Mouse (Mus musculus) left cerebral cortex, adult 11 months (tissue): Measurements from ENCODE around the gene Por.

Experiments used
- DNase-seq: peaks from one replicate; pipeline ENCODE4 v3.0.0; 2022; ENCODE audit warnings: low spot score

Gene Por

DNA sequence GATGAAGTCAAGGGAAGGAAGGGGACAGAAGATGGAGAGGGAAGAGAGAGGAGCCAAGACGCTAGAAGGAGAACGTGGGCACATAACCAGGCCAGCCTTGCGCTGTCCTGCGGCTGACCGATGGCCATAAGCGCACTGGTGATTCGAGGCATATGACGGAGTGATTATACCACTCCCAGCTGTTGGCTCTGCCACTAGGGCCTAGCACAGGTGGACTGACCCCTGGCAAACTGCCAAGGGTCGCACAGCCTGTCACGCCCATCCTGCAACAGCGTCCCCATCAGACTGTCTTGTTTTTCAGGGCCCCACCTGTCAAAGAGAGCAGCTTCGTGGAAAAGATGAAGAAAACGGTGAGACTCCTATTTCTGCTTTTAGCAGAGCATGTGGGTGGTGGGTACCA lies 58.5 kb downstream of the Por start:
- no peak for DNase-seq

DNA sequence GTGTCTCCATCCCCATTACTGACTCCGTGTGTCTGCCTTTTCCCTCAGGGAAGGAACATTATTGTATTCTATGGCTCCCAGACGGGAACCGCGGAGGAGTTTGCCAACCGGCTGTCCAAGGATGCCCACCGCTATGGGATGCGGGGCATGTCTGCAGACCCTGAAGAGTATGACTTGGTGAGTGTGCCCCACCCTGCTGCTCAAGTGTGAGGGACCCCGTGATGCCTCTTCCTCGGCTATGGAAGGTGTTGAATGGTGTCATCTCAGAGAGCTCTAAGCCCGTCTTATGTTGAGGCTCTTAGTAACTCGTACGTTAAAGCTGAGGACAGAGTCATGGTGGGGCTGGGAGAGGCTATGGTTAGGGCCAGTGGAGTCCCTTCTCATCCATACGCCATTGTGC lies 59.5 kb downstream of the Por start:
- DNase-seq, result no peak

DNA sequence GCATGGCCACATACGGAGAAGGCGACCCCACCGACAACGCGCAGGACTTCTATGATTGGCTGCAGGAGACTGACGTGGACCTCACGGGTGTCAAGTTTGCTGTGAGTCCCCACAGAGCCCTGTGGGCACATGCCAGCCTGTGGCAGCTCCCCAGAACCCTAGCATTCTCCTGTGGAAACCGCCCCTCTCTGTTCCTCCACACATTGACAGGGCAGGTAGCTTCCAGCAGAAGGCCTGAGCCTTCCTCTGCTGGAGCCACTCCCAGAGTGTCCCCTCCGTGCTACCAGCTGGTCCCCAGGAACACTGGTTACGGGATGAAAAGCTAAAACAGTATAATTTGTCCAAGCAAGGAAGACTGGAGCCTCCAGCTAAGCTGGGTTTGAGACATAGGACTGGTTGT lies 60.4 kb downstream of the Por start:
- DNase-seq, result no peak

DNA sequence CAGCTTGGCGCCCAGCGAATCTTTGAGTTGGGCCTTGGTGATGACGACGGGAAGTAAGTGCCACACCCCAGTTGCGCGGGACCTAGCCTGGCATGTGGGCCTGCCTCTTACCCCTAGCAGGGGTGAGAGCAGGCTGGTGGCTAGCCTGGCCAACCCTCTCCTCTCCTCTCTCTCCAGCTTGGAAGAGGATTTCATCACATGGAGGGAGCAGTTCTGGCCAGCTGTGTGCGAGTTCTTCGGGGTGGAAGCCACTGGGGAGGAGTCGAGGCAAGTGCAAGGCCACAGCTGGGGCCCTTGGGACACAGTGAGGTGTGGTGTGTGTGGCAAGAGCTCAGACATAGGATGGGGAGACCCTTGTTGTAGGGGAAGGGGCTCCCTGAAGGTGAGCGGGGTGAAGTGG lies 61.1 kb downstream of the Por start:
- DNase-seq, result no peak

DNA sequence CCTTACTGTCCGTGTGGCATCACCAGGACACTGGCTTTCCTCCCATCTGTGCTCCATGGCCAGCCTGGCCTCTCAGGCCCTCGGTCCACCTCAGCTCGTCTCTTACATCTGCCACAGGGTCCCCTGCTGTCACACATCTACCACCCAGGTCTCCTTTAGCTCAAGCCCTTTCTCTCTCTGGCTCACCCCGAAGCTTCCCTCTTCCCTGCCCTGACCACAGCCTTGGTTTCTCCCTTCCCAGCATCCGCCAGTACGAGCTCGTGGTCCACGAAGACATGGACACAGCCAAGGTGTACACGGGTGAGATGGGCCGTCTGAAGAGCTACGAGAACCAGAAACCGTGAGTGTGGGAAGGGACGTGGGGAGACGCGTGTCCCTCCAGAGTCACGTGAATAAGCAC lies 61.5 kb downstream of the Por start:
- DNase-seq, result no peak

DNA sequence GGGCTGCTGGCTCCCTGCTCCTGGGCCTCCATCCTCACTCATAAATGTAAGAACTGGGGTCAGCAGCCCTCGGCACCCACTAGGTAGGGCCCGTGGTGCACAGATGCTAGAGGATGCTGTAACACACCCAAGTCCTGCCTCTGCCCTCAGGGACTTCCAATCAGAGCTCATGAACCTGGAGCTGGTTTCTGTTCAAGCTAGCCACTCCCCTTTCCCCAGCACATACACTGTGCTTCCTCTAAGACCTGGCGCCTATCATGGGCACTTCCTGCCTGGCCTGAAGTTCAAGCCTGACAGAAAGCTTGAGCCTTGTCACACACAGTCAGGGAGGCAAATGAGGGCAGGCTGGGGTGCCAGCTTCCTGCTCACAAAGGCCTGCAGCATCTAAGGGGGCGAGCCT lies 63.2 kb downstream of the Por start:
- DNase-seq, result no peak

DNA sequence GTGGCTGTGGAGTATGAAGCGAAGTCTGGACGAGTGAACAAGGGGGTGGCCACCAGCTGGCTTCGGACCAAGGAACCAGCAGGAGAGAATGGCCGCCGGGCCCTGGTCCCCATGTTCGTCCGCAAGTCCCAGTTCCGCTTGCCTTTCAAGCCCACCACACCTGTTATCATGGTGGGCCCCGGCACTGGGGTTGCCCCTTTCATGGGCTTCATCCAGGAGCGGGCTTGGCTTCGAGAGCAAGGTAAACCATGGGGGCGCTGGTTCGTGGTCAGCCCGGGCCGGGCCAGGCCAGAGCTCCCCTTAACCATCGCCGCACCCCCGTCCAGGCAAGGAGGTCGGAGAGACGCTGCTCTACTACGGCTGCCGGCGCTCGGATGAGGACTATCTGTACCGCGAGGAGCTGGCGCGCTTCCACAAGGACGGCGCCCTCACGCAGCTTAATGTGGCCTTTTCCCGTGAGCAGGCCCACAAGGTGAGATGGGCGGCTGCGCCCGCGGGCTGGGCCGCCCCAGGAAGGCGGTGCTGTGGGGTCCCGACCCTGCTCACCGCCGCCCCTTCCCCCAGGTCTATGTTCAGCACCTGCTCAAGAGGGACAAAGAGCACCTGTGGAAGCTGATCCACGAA lies 64.3 kb downstream of the Por start:
- no peak for DNase-seq

DNA sequence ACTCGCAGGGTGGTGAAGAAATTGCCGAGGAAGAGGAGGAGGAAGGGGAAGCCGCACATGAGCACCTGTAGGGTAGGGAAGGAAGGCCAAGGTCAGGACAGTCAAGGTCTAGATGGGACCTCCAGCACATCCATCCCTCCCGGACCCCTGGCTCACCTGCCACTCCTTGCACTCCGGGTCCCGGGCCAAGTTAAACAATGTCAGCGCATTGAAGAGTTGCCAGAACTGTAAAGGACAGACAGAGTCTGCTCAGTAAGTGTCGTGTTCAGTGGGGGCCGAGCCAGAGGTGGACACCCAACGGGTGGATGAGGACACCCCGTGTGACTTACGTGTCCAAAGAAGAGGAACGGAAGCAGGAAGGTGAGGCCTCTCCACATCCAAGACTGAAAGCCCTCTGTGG lies 65.9 kb downstream of the Por start:
- no peak for DNase-seq

DNA sequence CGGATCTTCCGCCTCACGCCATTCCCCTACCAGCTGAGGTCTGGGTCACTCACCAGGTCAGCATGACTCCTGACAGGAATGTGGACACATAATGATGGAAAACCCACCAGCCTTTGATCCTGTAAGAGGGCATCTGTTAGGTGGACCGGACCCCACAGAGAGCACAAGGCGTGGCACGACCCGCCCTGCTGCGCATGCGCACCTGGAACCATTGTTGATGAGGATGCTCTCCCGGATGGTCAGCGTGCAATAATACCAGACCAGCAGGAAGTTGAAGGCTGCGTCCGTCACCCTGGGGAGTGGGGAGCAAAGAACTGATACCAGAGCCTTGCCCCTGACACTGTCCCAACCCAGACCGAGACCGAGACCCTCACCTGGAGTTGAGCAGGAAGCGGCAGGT lies 66.7 kb downstream of the Por start:
- DNase-seq, result no peak

DNA sequence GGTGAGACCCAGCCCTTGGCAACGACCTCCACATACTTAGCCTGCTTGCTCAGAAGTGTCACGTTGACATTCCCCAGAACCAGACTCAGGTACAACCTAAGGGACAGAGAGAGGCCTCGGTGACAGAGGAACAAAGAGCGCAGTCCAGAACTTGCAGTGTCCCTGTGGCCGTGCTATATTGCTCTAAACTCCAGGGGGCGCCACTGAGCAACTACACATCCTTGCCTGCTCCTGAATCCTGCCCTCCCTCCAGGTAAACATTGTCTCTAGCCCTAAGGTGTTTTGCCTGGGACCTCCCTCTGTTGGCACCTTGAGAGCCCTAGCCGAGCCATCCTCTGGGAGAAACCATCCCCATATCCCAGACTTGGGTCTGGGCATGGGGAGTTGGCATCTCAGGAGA lies 67.3 kb downstream of the Por start:
- DNase-seq, result no peak

DNA sequence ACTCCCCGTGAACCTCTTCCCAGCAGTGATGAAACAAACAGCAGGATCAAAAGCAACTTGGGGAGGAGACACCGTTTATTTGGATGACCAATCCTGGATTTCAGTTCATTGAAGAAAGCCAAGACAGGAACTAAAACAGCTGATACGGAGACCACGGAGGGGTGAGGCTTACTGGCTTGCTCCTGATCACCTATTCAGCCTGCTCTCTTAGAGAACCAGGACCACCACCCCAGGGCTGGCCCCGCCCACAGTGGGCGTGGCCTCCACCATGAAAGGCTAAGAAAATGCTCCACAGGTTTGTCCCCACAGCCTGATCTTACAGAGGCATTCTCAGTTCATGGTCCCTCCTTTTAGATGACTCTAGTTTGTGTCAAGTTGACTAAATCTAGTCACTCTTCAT lies 68.4 kb downstream of the Por start:
- no peak for DNase-seq

DNA sequence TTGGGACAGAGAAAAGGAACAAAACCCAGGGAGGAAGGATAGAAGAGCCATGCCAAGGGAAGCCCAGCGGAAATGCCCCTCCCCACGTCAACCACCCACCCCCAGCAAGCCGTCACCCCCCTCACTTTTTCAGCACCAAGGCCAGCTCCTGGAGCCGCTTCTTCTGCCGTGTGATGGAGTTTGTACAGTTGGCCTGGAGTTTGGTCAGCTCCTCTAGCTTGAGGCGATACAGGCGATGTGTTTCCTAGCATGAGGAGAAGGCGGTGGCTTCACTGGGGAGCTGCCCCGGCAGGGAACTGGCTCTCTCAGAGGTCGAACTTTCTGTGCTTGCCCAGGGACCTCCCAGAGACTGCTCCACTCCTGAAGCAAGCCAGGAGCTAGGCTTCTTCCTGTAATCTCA lies 72.3 kb downstream of the Por start:
- no peak for DNase-seq

DNA sequence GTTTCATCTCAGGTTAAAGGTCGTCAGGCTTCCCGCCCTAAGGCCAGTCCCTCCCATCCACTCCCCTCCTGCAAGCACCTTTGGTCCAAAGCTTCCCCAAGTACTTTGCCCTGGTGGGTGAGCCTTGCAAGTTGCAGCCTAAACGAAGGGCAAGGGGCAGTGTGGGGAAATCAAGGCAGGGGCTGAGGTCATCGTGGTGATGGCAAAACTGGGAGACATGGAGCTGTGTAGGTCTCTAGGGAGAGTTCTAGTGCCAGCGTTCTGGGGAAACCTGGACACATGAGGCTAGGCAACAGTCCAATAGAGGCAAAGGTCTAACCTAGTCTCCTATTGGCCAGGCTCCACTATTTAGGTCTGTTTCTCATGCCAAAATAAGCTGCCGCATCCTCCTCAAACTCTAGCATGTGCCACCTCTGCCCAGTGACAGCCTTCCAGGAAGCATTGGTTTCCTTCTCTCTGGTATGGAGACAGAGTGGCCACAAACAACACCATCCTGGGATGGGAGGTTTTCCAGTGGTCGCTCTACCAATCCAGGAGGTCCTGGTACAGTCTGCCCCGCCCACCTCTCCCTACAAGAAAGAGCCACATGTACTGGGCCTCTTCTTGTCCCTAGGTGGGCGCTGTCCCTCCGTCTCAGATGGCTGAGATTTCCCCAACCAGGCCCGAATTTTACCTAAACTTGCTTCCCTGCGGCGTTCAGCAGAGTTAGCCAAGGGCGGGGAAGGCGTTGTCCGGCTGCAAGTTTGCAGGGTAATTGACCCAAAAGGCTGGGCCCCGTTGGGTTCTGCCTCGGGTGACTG lies 73.3 kb downstream of the Por start:
- no peak for DNase-seq

DNA sequence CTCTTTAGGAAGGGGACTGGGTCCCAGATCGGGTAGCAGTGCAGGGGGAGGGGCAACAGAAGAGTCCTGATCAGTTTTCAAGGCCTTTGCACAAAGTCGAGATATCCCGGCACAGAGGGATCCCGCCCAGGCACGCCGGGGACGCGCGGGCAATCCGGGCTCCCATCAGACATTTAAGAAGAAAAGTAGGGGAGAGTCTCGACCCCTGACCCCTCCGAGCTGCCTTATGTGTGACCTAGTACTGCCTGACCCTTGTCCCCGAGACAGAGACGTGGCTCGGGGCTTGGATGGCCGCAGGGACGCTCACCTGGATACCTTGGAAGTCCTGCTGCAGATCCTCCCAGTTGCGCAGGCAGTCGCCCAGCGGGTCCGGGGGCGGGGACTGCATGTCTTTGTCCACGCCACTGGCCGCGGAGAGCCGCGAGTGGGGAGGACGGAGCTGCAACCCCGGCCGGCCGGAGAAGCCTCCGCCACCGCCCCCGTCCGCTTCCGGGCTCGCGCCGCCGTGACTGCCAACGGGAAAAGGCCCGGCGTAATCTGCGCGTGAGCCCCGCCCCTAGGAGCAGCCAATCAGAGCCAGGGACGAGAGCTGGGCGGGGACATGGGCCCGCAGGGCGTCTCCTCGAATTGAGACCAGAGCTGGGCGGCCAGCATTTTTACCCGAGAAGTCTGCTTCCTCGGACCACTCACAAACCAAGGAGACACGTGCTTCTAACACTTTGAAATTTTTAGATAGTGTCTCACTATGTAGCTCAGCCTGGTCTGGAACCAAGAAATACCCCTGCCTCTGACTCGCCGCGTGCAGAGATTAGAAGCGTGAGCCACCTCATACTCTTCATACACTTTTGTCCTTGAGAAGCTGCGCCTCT lies 74.1 kb downstream of the Por start, which contains the start of gene Tmem120a:
Gene Tmem120a, minus strand, starts transcription at position 708 of the 869 bp plus-strand sequence.
- DNase-seq, result peak; percentile 91

DNA sequence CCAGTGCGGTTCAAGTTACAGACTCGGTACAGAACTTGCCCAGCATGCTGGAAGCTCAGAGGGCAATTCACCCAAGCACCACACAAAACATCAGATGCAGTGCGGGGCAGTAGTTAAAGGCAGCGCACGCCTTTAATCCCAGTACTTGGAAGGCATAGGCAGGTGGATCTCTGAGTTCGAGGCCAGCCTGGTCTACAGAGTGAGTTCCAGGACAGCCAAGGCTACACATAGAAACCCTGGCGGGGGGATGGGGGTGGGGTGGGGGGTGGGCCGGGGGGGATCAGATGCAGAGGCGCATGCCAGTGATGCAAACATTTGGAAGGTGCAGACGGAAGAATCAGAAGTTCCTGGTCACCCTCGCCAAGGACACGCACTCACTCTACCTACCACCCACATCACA lies 74.9 kb downstream of the Por start:
- no peak for DNase-seq

DNA sequence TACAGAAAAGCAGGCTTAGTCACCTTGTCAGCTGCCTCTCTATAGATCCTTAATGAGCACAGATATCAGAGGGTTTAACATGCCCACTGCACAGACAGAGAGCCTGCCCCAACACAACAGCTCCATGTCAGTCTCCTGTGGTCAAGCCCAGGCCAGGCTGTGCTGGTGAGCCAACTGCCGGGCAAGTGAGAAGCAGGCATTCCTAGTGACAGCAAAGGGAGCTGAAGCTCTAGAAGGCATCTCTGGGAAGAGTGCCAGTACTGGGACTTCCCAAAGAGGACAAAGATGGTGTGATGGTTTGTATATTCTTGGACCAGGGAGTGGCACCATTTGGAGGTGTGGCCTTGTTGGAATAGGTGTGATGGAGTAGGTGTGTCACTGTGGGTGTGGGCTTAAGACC lies 81.2 kb downstream of the Por start:
- no peak for DNase-seq

DNA sequence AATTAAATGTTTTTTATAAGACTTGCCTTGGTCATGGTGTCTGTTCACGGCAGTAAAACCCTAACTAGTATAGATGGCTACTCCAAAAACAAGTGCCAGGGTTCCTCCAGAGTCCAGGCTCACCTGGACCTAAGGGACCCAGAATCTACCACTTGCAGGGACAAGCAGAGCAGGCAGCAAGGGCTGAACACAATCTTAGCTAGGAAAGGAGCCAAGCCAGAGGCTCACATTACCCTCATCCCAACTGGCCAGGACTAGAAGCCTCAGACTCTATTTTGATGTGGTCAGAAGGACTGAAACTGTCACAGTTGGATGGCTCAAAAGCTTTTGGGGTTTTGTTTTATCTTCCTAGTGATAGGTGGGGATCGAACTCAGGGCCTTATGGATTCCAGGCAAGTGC lies 81.8 kb downstream of the Por start:
- DNase-seq, result no peak

DNA sequence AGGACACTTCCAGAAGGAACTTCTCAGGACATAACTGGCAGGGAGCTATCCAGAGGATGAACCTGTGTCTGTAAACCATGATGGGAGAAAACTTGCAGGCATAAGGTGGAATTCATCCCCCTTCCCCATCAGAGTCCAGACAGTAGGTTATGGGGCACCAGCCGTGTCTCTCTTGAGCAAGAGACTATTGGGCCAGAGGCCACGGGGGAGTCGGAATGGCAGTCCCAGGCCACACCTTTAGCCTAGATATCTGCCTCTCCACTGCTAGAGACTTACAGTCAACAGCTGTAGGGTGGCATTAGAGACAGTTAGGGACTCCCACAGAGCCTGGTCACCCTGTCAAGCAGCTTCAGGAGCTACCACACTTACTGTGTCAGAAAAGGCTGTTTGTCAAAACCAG lies 92.0 kb downstream of the Por start:
- DNase-seq, result no peak

DNA sequence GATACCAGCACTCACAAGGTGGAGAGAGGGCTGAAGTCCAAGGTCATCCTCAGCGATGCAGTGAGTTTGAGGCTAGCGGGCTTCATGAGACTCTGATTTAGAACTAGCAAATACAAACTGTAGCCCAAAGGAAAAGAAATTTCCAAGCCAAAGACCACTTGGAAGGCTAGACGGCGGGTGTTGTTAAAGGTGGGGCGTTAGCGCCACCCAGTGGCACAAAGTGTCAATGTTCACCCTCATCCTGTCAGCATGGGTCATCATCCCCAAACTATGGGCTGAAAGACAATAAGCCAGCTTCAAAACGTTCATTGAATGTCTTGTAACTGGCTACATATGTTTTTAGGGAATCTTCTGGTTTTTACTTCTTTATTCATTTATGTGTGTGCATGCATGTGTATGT lies 93.7 kb downstream of the Por start:
- DNase-seq, result no peak

DNA sequence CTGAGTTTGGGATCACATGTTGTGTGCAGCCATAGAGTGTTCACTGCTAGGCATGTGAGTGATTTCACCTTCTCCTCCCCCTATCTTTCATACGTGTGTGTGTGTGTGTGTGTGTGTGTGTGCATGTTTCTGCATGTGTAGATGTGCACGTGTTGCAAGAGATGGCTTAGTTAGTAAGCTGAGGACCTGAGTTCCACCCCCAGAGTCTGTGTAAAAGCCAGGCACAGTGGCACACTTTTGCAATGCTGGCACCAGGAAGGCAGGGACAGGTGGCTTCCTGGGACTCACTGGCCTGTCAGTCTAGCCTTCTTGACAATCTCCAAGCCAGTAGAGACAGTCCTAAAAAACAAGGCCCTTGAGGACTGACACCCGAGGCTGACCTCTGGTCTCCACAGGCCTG lies 95.1 kb downstream of the Por start:
- no peak for DNase-seq

DNA sequence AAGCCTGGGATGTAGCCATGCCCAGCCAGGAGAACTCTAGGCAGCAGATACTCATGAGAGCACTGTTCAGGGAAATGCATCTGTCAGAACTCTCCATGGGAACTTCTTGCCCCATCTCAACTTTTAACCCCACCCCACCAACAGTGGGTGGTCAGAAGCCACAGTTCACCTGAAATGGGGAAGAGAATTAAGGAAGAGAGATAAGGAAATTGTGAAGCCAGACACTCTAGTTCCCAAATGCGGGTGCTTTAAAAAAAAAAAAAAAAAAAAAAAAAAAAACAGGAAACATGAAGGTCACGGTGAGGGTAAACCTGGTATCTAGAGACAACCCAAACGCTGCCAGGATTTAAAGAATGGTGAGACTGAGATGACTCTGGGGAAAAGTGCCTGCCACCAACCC lies 102.7 kb downstream of the Por start:
- no peak for DNase-seq

DNA sequence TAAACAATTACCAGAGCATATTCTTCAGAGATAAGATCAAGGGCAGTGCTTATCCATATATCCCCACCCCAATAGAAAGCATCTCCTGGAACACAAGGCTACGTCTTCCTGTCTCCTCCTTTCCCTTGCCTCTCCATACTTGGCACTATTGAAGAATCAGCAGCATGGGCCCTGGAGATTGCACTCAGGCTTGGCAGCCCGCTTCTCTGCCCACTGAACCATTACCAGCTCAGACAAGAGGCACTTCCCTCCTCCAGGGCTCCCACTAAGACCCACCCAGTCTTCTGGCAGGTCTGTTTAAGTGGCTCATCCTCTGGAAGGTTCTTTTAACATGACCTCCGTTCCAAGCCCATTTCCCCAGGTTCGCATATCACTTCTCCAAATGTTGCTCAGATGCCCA lies 106.7 kb downstream of the Por start:
- DNase-seq, result no peak
